Mouse (Mus musculus) cortical plate, adult 2 months (tissue): ENCODE results near the gene E430018J23Rik. TPM values are rescaled to one million over a fixed set of nuclear protein-coding genes. Genes with fewer than 3 reads are reported as not detected.
A peak's percentile ranks its signal among the peaks of the same experiment; 100 is the strongest.
"Not testable (repeated sequence)": the region's sequence is repeated elsewhere in the genome, so short reads cannot be mapped to it uniquely, and the experiment has no call there.

Experiments
- H3K27ac ChIP-seq: fragments of 200-500 bp; 2 replicates; pipeline ENCODE4 v1.5.1; 2012; ENCODE audit warnings: low read length, control low read depth, inconsistent platforms; ENCODE audit not compliant: insufficient read depth
- H3K4me1 ChIP-seq: fragments of 200-500 bp; 2 replicates; pipeline ENCODE4 v1.6.1; 2011; ENCODE audit warnings: low read length; ENCODE audit not compliant: control insufficient read depth, insufficient read depth
- H3K4me3 ChIP-seq: fragments of 200-500 bp; 2 replicates; pipeline ENCODE4 v1.5.1; 2011; ENCODE audit warnings: mild to moderate bottlenecking, low read length, control low read depth; ENCODE audit not compliant: insufficient read depth
- CTCF ChIP-seq: fragments of 200-500 bp; IDR thresholded peaks from 2 replicates; pipeline ENCODE4 v1.5.1; 2011; ENCODE audit warnings: mild to moderate bottlenecking, control low read depth, low read length; ENCODE audit not compliant: insufficient read depth; ENCODE audit errors: extremely low read depth
- POLR2A ChIP-seq: fragments of 200-500 bp; IDR thresholded peaks from 2 replicates; pipeline ENCODE4 v1.6.1; 2011; ENCODE audit warnings: mild to moderate bottlenecking, low read length, control low read depth; ENCODE audit not compliant: insufficient read depth; ENCODE audit errors: extremely low read depth
- polyA plus RNA-seq: library from polyadenylated mRNA; depleted of rRNA; stranded (reverse); fragments of >200 nt; gene quantifications from 2 replicates; pipeline ENCODE4 v1.2.3, GENCODE M21; 2012

Gene E430018J23Rik
- polyA plus RNA-seq, 1 experiment, result 5.4 TPM

- TF ChIP-seq POLR2A (peak; percentile 50; the same call in 1 of the 2 replicates), CTCF (peak; percentile 63)
- H3K4me3 ChIP-seq, result peak within 1 kb of the TSS; percentile 48
- H3K27ac ChIP-seq, result 0 out of 2 replicates have a peak within 1 kb of the TSS, but pooled peaks have one; percentile 30
- H3K4me1 ChIP-seq, result not testable (repeated sequence)
Observed at GRCm38 (mm10) chr7:127406002-127406987, 12.9 kb upstream of the E430018J23Rik start, which contains the start of gene Zfp764. Zfp764 (minus strand) TSS chr7:127406822.

GRCm38 (mm10) chr7:127404101-127404500, 10.7 kb upstream of the E430018J23Rik start:
- H3K4me3 ChIP-seq, H3K27ac ChIP-seq, H3K4me1 ChIP-seq: not testable (repeated sequence)

- no peak for TF ChIP-seq CTCF
- no peak for TF ChIP-seq POLR2A
- Histone ChIP-seq H3K4me3 (no peak overlapping the region), H3K27ac (no peak overlapping the region), H3K4me1 (peaks cover 2% of the 10 kb centered on the region; the same call in 1 of the 2 replicates)
Observed at GRCm38 (mm10) chr7:127402980-127403379, 9.6 kb upstream of the E430018J23Rik start.

GRCm38 (mm10) chr7:127400355-127400754, 6.9 kb upstream of the E430018J23Rik start:
- TF ChIP-seq CTCF (no peak), POLR2A (no peak)
- H3K27ac ChIP-seq, result no peak overlapping the region
- H3K4me3 ChIP-seq, result no peak overlapping the region
- H3K4me1 ChIP-seq, result no peaks in the 10 kb centered on the region

- Histone ChIP-seq H3K4me3 (peak overlapping the region; percentile 53), H3K27ac (no peak overlapping the region), H3K4me1 (peaks cover 6% of the 10 kb centered on the region; the same call in 1 of the 2 replicates)
- TF ChIP-seq POLR2A (no peak), CTCF (no peak)
Observed at GRCm38 (mm10) chr7:127393944-127394333, 510 bp upstream of the E430018J23Rik start.

DNA sequence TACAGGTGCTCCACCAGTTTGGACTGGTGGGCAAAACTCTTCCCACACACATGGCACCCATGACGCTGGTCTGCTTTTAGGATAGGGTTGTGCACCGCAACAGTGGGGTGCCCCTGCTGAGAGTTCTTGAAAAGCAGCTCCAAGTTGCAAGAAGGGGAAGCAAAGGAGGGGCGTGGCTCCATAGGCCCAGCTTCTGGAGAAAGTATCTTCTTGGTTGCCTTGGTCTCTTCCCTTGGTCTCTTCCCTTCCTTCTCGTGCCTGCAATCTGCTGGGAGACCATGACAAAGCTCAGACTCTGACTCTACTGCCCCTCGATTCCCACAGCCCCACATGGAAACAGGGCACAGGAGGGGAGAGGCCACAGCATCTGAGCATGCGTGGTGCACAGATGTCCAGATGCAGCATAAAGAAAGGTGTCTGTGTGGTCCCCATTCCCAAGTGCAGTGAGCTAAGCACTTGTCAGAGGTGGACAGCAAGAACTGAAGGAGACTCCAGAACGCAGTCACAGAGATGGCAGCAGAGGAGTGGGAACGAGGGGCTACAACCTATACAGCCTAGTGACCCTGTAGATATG, 1.1 kb downstream of the E430018J23Rik start:
- Histone ChIP-seq H3K27ac (no peak overlapping the region), H3K4me1 (peaks cover 6% of the 10 kb centered on the region; the same call in 1 of the 2 replicates), H3K4me3 (peak overlapping the region; percentile 53)
- TF ChIP-seq CTCF (no peak), POLR2A (no peak)

DNA sequence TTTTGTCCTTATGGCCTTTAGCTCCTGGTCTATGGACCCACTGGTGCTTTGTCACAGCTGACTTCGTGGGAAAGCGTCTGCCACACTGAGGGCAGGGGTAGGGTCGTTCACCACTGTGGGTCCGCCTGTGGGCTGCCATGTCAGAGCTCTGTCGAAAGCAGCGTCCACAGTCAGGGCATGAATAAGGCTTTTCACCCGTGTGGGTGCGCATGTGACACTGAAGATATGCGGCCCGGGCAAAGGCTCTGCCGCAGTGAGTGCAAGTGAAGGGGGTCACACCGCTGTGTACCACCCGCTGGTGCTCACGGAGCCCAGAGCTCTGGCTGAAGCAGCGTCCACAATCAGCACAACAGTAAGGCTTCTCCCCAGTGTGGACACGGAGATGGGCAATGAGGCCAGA, 1.9 kb downstream of the E430018J23Rik start:
- TF ChIP-seq CTCF, result no peak
- TF ChIP-seq POLR2A, result no peak

DNA sequence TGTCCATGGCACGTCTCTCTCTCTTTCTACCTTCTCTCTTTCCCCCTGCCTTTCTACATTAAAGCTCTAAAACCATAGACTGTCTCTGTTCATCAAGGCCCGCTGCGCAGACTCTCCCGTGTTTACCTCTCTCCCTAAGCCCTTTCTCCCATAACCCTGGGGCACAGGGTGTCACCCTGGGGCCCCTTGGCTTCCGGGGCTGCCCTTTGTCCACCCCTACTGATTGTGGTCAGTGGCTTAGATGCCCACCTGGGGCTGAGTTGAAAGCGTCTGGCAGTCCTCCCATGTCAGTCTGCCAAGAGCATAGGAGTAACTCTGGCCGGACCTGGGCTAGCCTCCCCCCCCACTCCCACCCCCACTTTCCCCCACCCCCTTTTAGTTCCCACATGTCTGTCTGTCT, 3.1 kb downstream of the E430018J23Rik start:
- TF ChIP-seq POLR2A, result no peak
- H3K4me3 ChIP-seq, result no peak overlapping the region
- H3K27ac ChIP-seq, result no peak overlapping the region
- H3K4me1 ChIP-seq, result peaks cover 6% of the 10 kb centered on the region; the same call in 1 of the 2 replicates

More for the DNA sequence above, 1.9 kb downstream of the E430018J23Rik start:
- H3K27ac ChIP-seq, result no peak overlapping the region
- H3K4me3 ChIP-seq, result no peak overlapping the region
- peaks cover 6% of the 10 kb centered on the region; the same call in 1 of the 2 replicates for H3K4me1 ChIP-seq

DNA sequence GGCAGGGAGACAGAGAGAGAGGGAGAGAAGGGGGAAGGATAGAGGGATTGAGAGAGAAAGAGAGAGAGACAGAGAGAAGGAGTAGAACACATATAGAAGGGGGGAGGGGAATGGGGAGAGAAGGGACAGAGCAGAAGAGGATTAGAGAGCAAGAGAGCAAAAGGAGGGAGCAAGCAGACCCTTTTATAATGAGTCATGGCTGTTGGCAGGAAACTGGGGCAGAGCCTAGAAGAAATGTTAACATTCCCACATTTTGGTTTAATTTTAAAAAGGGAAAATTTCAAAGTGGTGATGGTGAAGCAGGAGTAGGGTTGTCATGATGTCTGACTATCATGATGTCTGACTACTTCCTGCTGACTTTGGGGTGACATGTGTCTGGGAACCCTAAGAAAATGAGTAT, 5.2 kb downstream of the E430018J23Rik start:
- H3K4me3 ChIP-seq, H3K4me1 ChIP-seq, H3K27ac ChIP-seq: not testable (repeated sequence)
